Mouse (Mus musculus) left cerebral cortex, postnatal 10 days (tissue): ENCODE measurements at regions not wholly inside any gene's neighbourhood (a gene's known extent, or its start where the extent isn't known, plus 50 kb on each side); places are given as distances from the start of the nearest gene placed in this dataset.
"Not testable (repeated sequence)": the region's sequence is repeated elsewhere in the genome, so short reads cannot be mapped to it uniquely, and the experiment has no call there.

Experiments used
- DNase-seq, 2 experiments: peaks; one replicate each; pipeline ENCODE4 v3.0.0; 2021 to 2022; ENCODE audit warnings: low spot score in 2 of 2, mixed read lengths in 1 of 2; ENCODE audit errors: extremely low spot score in 1 of 2
- intact Hi-C: fragments of 180-260 bp; cut with DNase I; formaldehyde crosslinking; loops from one replicate; pipeline ENCODE4 v1.15.1; 2025

DNA sequence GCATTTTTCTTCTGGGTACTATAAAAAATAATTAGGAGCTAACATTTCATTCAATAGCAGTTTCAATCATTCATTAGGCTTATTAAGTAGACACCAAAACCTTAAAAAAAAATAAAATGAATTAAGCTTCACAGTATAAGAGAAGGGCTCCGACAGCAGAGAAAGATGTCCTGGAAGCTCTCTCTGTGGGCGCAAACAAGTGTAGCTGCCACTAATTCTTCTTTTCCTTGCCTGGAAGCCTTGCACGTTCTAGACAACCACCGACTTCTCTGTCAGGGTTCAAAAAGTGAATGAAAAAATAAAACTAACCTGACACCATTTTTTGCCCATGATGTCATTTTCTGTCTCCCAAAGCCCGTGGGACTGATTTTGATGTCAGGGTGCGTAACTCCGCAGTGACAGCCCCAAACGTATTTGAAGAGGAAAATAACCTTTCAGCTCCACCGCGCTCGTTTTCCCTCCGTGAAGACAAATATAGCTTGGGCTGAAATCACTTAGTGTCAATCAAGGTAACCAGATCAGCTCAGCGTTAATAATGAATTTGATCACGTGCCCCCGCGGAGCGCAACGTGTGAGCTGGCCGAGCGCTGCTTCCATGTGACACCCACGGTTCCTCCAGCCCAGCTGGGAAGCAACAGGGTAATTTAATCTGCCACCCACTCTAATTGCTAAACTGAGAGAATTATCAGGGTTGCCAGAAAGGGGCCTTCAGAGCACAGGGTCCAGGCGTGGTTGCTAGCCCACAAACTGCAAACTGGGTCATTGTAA lies 169.8 kb upstream of the Six2 start:
- intact Hi-C loops = no loop called here
- DNase-seq = no peak

DNA sequence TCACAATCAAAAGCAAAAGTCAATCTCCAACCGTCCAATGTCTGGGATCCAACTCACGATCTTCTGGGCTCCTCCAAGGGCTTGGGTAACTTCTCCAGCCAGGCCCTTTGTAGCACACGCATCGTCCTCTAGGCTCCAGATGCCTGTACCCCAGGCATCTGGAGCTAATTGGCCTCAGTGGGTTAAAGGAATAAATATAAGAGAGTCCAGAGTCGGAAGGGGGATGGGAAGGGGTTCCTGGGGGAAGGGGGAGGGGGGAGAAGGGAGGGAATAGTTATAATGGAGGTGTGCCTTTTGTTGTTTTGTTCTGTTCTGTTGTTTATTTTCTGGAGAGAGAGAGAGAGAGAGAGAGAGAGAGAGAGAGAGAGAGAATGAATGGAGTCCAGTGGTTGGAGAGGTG lies 168.8 kb upstream of the Six2 start:
- DNase-seq, intact Hi-C loops: not testable (repeated sequence)

DNA sequence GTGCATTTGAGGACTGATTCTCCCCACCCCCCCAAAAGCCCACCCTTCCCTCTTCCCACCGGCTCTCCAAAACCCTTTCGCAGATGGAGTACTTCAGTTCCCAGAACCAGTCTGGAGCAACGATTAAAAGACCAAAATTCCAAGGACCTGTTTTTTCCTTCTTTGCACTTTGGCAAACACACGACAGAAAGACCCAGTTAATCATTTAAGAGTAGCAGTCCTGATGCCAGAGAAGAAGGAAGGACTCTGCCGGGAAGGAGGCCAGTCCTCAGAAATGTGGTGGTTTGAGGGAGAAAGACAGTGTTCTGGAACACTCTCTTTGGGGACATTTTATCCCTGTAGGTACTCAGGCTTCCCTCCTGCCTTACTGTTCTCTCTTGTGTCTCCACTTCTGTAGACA lies 165.1 kb upstream of the Six2 start:
- DNase-seq = no peak
- intact Hi-C loops = no loop called here

DNA sequence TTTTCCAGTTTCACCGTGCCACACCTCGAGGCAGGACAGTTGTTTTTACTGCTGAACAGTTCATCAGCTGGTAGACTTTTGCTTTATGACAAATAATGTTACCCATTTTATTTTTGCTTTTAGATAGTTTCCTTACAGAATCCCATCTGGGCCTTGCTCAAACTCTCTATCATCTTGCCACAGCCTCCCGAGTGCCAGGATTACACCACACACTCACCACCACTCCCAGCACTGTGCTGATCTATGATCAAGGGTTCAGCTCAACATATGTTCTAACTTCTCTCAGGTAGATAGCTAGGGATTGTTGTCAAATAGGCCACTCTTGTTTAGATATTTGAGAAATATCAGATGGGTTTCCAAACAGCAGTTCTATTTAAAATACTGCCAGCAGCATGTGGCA lies 160.5 kb upstream of the Six2 start:
- no peak for DNase-seq
- intact Hi-C loops = no loop called here

DNA sequence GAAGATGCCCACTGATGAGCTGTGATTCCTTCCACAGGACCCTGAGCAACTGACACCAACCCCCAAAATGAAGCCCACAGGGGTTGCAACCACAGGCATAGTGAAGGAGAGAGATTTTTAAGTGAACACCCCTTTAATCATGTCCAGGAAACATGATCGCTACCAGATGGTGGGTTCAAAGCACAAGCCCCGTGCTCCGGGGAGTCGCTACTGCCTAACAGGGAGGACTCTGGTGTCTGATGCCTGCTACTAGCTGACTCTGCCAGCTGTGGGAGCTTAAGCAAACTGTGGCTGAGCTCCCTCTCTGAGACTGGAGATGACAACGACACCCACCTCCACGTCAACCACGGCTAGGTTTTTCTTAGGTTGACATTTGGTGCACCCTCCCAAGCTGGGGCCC lies 159.7 kb upstream of the Six2 start:
- intact Hi-C loops = no loop called here

DNA sequence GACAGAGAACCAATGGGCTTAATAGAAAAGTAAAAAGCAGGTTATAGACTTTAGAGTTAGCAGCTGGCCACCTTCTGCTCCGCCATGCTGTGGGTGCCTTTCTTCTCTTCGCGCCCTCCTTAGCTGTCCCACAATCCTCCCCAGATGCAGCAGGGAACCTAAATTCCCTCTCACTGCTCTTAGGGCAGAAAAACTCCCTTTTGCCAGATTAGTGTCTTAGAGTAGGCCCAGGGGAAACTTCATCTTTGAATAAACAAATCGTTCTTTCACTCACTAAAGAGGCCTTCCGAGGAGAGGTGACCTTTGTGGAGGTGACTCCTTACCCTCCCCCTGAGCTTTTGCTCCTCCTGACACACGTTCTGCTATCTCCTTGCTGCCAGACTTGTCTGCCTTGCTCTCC lies 157.0 kb upstream of the Six2 start:
- intact Hi-C loops = no loop called here
- no peak for DNase-seq

More for the DNA sequence above, 159.7 kb upstream of the Six2 start:
- no peak for DNase-seq

DNA sequence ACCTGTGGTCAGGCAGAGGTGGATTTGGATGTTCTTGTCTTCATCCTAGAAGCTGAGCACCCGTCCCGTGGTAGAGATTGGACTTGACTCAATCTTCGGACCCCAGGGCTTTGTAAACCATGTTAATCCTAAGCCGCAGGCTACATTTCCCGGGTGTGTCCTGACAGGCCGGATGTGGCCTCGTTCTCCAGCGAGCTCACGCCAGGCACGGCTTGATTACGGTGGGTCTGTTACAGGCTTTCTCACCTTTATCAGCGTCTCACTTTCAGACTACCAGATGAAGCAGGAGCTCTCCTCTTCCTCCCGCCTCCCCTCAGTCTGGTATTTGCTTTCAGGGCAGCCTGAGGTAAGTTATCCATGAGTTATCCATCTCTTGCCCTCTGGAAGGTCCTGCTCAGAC lies 156.4 kb upstream of the Six2 start:
- intact Hi-C loops = no loop called here
- DNase-seq = no peak

DNA sequence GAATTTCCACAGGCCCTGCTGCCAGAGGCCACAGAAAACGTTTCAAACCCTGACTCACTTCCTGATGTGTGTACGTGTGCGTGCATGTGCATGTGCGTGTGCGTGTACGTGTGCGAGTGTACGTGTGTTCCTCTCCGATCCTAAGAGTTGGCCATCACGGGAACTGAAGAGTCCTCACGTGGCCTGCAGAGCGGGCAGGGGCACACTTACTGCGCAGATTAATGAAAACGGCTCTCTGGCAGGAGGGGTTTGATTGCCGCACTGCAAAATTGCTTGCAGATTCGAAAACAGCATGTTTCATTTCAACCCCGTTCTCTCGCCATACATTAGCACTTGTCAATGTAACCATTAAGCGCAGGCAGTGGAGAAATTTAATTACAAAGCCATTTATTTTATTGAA lies 135.0 kb upstream of the Six2 start:
- intact Hi-C loops = no loop called here
- DNase-seq = no peak

DNA sequence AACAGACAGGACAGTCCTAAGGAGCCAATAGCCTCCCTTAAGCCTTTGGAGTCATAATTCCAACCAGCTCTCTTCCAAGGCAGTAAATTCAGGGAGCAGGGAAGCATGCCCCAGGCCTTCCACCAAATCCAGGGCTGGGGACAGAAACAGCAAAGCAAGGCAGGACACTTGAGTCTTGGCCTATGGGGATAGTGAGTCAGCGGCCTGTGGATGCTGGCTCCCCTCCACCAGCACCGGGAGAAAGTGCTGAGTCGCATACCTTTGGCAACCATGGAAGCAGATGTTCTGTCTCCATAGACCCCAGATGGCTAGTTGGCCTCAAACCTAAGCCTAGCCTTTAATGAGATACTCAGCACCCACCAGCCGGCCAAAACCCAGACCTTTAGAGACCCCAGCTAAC lies 133.8 kb upstream of the Six2 start:
- intact Hi-C loops = no loop called here
- DNase-seq = no peak

DNA sequence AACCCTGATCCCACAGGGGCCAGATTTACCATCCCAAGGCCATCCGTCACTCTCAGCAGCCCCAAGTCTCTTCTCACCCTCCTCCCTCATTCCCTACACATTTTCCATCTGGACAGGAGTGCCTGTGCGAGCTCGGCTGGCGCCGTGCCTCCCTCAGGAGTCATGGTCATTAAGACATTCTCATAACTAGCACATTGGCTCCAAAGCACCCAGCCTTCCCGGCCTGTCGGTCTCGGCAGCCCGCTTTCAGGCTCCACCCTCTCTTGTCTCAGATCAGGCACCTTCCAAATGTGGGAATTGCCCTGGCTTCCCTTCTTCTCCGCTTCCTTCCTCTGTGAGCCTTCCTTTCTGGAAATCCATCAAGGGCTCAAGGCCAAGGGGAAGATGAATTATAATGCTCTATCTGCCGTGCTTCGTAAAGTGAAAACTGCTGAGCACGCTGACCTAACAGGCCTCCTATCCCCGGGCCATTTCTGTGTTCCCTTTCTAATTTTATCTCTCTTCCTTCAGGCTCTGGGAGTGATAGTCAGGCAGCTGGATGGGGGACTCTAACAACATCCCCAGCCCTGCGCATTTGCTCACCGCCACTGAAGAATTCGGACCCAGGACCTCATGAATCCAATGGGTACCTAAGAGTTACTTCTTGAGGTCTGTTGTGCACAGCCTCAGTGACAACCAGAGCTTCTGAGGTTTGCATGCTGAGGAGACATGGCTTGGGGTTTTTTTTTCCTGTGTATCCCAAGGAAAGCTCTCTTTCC lies 130.2 kb upstream of the Six2 start:
- intact Hi-C loops = no loop called here
- DNase-seq = no peak

DNA sequence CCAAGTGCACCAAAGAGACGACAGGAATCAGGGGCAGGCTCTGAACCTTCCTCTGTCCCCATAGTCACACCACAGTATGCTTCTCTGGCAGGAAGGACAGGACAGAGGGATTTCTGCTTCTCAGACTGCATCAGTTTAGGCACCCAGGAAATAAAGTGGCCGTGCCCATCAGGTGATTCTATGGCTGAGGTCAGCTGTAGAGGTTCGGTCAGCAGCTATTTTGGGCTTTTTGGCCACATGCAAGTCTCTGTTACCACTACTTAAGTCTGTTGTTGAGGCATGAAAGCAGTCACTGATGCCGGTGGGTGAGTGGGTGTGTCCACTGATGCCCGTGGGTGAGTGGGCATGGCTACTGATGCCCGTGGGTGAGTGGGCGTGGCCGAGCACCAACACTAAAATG lies 128.4 kb upstream of the Six2 start:
- intact Hi-C loops = no loop called here
- DNase-seq = no peak

DNA sequence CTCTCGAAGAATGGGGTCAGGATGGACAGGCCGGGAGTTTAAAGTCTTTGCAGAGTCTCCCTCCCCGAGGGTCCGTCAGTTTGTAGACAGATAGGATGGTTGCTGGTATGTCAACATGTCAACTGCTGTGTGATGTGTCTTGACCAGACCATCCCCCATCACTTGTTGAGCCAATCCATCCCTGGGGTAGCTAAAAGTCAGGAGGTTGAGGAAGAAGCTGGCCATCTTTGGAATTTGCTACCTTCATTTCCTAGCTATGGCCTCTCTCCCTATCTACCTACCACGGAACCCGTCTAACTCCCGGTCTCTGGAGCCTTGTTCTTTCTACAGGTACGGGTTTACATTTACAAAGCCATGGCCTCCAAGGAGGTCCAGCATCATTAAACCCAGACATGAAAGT lies 128.0 kb upstream of the Six2 start:
- intact Hi-C loops = no loop called here
- DNase-seq = no peak

DNA sequence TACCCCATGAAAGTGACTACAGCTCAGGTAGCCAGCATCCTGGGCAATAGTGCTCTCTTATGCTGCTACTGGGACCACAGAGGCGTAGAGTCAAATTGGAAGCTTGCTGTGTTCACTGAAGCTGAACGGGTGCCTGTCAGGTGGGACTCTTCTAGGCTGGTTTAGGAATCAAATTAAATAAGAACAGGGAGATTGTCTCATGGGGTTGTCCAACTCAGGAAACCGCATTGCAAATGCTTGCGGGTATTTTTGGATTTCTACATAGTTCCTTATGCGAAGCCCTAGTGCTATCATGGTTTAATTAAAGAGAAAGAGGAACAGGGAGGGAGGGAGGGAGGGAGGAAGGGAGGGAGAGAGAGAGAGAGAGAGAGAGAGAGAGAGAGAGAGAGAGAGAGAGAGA lies 120.5 kb upstream of the Six2 start:
- intact Hi-C loops = no loop called here
- DNase-seq = no peak

DNA sequence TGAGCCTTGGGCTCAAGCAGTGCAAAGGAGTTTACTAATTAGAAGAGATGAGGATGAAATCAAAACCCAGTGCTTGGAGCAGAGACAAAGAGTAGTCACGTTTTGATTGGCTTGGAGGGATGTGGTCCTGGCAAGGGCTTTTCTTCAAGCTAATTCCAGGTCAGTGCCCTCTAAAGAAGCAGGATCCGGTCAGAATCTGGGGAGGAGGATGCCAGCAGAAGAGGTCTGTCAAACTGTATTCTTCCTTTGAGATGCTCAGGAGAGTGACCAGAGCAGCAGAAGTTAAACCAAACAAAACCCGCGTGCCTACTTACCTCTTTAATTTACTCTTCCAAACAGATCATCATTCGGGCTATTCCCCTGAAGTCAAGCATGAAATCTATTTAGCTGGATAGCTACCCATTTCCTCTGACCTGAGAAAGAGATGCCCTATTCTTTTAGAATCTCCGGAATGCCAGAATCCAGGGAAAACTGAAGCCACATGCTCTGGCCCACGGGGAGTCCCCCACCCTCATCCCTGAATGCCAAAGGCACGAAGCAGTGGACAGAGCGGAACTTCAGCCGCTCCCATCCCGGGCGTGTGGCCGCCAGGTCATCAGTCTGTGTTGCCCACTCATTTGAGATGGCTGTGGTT lies 117.8 kb upstream of the Six2 start:
- intact Hi-C loops = no loop called here
- DNase-seq = no peak

DNA sequence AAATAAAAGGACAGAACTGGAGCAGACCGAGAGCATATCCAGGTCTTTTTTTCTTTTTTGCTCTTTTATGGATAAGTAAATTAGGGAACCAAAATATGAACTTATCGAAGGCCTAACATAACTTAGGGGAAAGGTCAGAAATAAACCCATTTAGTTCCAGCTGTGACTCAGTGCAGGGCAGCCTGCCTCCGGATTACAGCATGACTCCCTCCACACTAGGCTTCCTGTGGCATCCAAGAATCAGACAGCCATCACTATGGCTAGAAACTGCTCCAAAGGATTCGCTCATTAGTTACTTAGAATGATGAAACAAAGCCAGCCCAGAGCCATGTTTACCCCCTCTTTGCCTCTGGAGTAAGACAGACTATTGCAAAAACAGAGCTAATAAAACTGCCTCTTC lies 116.6 kb upstream of the Six2 start:
- DNase-seq = no peak
- intact Hi-C loops = no loop called here

DNA sequence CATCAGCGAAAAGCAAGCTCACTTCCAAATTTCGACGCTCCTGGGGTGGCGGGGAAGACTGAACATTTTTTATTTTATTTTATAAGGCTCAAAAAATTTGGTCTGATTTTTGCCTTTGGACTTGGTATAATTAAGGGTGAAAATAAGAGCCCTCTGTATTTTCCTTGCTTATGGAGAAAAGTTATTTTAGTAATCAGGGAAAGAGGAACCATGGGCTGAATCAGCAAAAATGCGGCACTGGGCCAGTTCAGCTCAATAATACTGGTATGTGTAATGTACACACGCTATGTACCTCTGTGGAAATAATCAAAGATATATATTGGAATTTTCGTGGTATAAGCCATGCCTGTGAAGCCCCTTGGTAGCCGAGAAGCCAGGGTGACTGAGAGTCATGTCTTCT lies 113.7 kb upstream of the Six2 start:
- no peak for DNase-seq
- intact Hi-C loops = no loop called here

DNA sequence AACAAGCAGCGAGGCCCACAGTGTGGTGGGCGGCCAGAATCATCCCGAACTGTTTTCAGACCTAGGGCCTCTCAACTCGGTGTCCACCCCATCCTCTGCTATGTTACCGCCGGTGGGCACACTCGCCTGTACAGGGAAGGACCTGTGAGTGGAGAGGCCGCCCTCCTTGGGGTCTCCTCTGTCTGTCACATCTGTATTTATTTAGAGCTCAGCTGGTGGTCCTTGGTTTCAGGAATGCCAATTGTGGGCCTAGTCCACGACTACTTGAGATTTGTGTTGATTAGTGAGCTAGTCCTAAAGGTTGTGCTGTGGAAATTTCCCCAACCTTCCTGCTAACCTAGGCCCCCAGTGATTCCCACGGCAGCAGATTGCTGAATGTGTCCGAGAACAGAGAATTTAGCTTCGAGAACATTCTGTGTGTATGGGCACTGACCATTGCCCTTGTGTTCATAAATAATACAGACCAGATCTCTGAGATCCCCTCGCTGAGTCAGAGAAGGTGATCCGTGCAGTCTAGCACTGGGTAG lies 113.1 kb upstream of the Six2 start:
- intact Hi-C loops = no loop called here

DNA sequence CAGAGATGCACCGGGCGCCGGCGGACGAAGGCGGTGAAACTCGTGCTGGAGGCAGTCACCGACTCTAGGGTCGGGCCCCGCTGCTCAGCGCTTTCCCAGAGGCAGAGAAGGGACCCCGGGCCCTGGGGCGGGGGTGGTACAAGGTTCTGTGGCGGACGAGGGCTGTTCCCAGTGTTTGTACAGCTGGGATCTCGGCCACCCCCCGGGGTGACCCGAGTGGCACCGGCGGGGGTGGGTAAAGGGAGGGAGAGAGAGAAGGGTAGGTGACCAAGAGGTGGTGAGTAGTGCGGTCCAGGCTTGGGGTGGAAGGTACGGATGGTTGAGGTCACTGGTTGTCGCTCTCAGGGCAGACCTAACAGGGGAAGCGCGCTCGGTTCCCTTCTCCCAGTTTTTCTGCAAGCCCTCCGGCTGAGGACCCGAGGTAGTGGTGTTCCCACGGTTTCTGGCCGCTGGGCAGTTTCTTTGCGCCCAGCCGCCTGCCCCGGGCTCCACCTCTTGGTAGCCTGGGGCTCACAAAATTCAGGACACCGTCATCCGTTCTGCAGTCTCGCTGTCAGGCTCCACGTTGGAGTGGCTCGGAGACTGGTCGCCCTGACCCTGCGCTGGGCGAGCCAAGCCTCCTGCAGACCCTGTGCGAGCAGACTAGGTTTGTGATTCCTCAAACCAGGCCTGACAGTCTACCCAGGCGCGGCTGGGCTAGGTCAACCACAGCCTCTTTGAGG lies 112.4 kb upstream of the Six2 start:
- peak in 1 of 2 experiments; percentile 28 for DNase-seq
- intact Hi-C loops = no loop called here

More for the DNA sequence above, 113.1 kb upstream of the Six2 start:
- no peak for DNase-seq

DNA sequence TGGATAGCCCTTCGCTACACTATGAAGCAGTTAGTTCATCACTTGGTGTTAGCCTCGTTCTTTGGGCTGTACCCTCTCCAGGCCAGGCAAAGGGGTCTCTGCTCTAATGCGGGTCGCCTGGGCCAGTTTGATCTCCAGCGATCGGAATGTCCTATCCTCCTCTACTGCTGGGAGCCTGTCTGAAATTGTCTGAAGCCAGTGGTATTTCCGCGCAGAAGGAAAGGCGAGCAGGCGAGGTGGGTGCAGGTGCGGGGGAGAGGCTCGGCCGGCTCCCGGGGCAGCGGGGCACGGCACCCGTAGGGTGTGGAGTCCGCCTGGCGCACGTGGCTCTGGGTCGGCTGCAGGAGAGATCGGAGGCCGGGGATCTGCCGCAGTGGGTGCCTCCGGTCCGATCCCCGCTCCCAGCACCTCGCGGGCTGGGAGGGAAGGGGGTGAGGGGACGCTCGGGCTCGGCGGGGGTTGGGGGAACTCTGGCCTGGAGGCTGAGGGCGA lies 111.8 kb upstream of the Six2 start:
- intact Hi-C loops = loop anchor here (5.0 kb wide), 1 partner anchor 108 kb away; no protein-coding TSS in a partner anchor
- DNase-seq = no peak
